Mouse (Mus musculus): ENCODE data around the gene Mrpl51. TPM values are rescaled to one million over a fixed set of nuclear protein-coding genes. Genes with fewer than 3 reads are reported as not detected.

Mrpl51 gene
- polyA plus RNA-seq, 1 experiment from 2014 or later = 211 TPM

DNA sequence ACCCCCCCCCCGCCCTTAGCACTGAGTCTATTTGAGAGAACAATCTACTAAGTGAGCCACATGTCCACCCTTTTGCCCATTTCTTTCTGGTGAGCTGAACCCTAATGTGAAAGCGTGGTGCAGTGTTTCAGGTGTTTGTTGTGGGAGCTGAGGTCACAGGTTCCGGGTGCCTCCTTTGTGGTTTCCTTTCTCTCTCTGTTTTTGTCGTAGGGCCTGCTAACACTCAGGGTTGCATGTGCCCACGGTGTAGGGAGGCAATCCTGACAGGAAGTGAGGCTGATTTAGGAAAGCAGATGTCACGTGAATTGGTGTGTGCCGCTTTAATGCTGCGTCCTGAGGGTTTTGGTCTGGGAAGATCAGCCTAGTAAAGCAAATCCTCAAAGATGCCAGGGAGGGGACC lies 50.0 kb downstream of the Mrpl51 start:
- no peak for DNase-seq (ENCODE audit: low spot score)
- no peak overlapping the region for H3K4me3 ChIP-seq (ENCODE audit: low read depth, low read length)
- WGBS = 85% methylated on average over 8 of the region's 8 CpGs
- TF ChIP-seq CTCF (IDR thresholded peaks at IDR 0.05; ENCODE audit: low read depth) (no peak), EP300 (optimal IDR thresholded peaks at IDR 0.05) (no peak)
- no peaks in the 10 kb centered on the region for H3K4me1 ChIP-seq (replicated peaks; ENCODE audit: control insufficient read depth, insufficient read depth)
- no peak for ATAC-seq (ENCODE audit: low FRiP score, low TSS enrichment)
- no peaks in the 10 kb centered on the region for H3K36me3 ChIP-seq (ENCODE audit: control insufficient read depth, insufficient read depth, low read length)
- no peak overlapping the region for H3K27ac ChIP-seq (replicated peaks)
- H3K9me3 ChIP-seq (ENCODE audit: control insufficient read depth, low read length) = no peaks in the 10 kb centered on the region
- no peak overlapping the region for H3K4me2 ChIP-seq (replicated peaks; ENCODE audit: low read depth)
- H3K9ac ChIP-seq (ENCODE audit: low read length) = no peak overlapping the region
- H3K27me3 ChIP-seq (ENCODE audit: control insufficient read depth, insufficient read depth, low read length) = no peaks in the 10 kb centered on the region

DNA sequence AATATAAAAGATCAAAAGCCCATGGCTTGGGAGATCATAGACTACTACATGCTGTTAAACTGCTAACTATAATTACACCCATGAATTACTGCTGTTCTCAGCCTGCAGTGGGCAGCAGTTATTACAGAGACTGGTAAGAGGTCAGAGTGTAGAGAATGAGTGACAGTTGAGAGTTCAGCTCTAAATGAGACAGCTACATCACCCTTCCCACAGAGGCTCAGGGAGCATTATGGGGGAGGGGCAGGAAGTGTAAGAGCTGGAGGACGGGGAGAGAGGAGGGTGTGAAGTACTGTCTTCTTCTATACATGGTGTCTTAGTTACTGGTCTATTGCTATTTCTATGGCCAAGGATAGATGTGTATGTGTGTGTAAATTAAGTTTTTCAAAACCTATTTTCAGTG lies 53.0 kb downstream of the Mrpl51 start:
- DNase-seq (ENCODE audit: low spot score) (no peak), ATAC-seq (ENCODE audit: low FRiP score, low TSS enrichment) (no peak)
- H3K4me3 ChIP-seq (ENCODE audit: low read depth, low read length) = no peak overlapping the region
- TF ChIP-seq EP300 (optimal IDR thresholded peaks at IDR 0.05) (no peak), CTCF (IDR thresholded peaks at IDR 0.05; ENCODE audit: low read depth) (no peak)
- H3K9ac ChIP-seq (ENCODE audit: low read length) = no peak overlapping the region
- no peak overlapping the region for H3K4me2 ChIP-seq (replicated peaks; ENCODE audit: low read depth)
- no peaks in the 10 kb centered on the region for H3K36me3 ChIP-seq (ENCODE audit: control insufficient read depth, insufficient read depth, low read length)
- H3K9me3 ChIP-seq (ENCODE audit: control insufficient read depth, low read length) = no peaks in the 10 kb centered on the region
- H3K4me1 ChIP-seq (replicated peaks; ENCODE audit: control insufficient read depth, insufficient read depth) = no peaks in the 10 kb centered on the region
- H3K27me3 ChIP-seq (ENCODE audit: control insufficient read depth, insufficient read depth, low read length) = no peaks in the 10 kb centered on the region
- H3K27ac ChIP-seq (replicated peaks) = no peak overlapping the region
- 44% methylated on average over 1 of the region's 1 CpGs for WGBS

Small RNA genes lying within 50 kb of the gene (microRNA-seq; reads per million reads assigned to microRNA genes)
- gene Mir3098 (not detected), gene Mir8113 (not detected)

Other genes with a start within 250 kb of the Mrpl51 start
- gene Cops7a, start 226.3 kb upstream of the Mrpl51 start, polyA plus RNA-seq (2015; fragmentation: Nextera tagmentation; extraction: Ambion mirVana) = 114 and 121 TPM in 2 replicates
- gene Pianp, start 195.1 kb upstream of the Mrpl51 start, polyA plus RNA-seq (2015; fragmentation: Nextera tagmentation; extraction: Ambion mirVana) = 3.1 and 4.0 TPM in 2 replicates
- gene Zfp384, start 182.7 kb upstream of the Mrpl51 start, polyA plus RNA-seq (2015; fragmentation: Nextera tagmentation; extraction: Ambion mirVana) = 7.0 and 7.2 TPM in 2 replicates
- 72.5 and 77.4 TPM in 2 replicates for gene Ing4, start 152.0 kb upstream of the Mrpl51 start, polyA plus RNA-seq (2015; fragmentation: Nextera tagmentation; extraction: Ambion mirVana)
- 2.5 and 2.6 TPM in 2 replicates for gene Acrbp, start 142.1 kb upstream of the Mrpl51 start, polyA plus RNA-seq (2015; fragmentation: Nextera tagmentation; extraction: Ambion mirVana)
- gene Lpar5, start 123.9 kb upstream of the Mrpl51 start, polyA plus RNA-seq (2015; fragmentation: Nextera tagmentation; extraction: Ambion mirVana) = 6.4 and 7.0 TPM in 2 replicates
- gene Chd4, start 95.8 kb upstream of the Mrpl51 start, polyA plus RNA-seq (2015; fragmentation: Nextera tagmentation; extraction: Ambion mirVana) = 28.1 and 36.6 TPM in 2 replicates
- gene Nop2, start 59.9 kb upstream of the Mrpl51 start, polyA plus RNA-seq (2015; fragmentation: Nextera tagmentation; extraction: Ambion mirVana) = 25.0 and 26.6 TPM in 2 replicates
- gene Iffo1, start 46.6 kb upstream of the Mrpl51 start, polyA plus RNA-seq (2015; fragmentation: Nextera tagmentation; extraction: Ambion mirVana) = 4.4 and 5.7 TPM in 2 replicates
- gene Gapdh, start 25.3 kb upstream of the Mrpl51 start, polyA plus RNA-seq (2015; fragmentation: Nextera tagmentation; extraction: Ambion mirVana) = 920 and 1,103 TPM in 2 replicates
- gene Ncapd2, start 100 bp upstream of the Mrpl51 start, polyA plus RNA-seq (2015; fragmentation: Nextera tagmentation; extraction: Ambion mirVana) = 15.3 and 16.6 TPM in 2 replicates
- 3.3 and 3.4 TPM in 2 replicates for gene Vamp1, start 23.8 kb downstream of the Mrpl51 start, polyA plus RNA-seq (2015; fragmentation: Nextera tagmentation; extraction: Ambion mirVana)
- gene Tapbpl, start 40.1 kb downstream of the Mrpl51 start, polyA plus RNA-seq (2015; fragmentation: Nextera tagmentation; extraction: Ambion mirVana) = 8.5 and 8.6 TPM in 2 replicates
- 0.91 and 1.1 TPM in 2 replicates for gene Cd27, start 45.2 kb downstream of the Mrpl51 start, polyA plus RNA-seq (2015; fragmentation: Nextera tagmentation; extraction: Ambion mirVana)
- gene Tuba3a, start 94.2 kb downstream of the Mrpl51 start, polyA plus RNA-seq (2015; fragmentation: Nextera tagmentation; extraction: Ambion mirVana) = 0.08 and 0.15 TPM in 2 replicates
- 71.5 and 73.0 TPM in 2 replicates for gene Ltbr, start 122.1 kb downstream of the Mrpl51 start, polyA plus RNA-seq (2015; fragmentation: Nextera tagmentation; extraction: Ambion mirVana)
- 18.5 and 20.6 TPM in 2 replicates for gene Scnn1a, start 128.9 kb downstream of the Mrpl51 start, polyA plus RNA-seq (2015; fragmentation: Nextera tagmentation; extraction: Ambion mirVana)
- 75.3 and 77.7 TPM in 2 replicates for gene Tnfrsf1a, start 157.6 kb downstream of the Mrpl51 start, polyA plus RNA-seq (2015; fragmentation: Nextera tagmentation; extraction: Ambion mirVana)
- gene Plekhg6, start 189.0 kb downstream of the Mrpl51 start, polyA plus RNA-seq (2015; fragmentation: Nextera tagmentation; extraction: Ambion mirVana) = 6.3 and 6.7 TPM in 2 replicates

All from stomach, postnatal 0 days (tissue).